Comparison of ENCODE assay signal across 9 mouse cellular contexts in the genomic region with DNA sequence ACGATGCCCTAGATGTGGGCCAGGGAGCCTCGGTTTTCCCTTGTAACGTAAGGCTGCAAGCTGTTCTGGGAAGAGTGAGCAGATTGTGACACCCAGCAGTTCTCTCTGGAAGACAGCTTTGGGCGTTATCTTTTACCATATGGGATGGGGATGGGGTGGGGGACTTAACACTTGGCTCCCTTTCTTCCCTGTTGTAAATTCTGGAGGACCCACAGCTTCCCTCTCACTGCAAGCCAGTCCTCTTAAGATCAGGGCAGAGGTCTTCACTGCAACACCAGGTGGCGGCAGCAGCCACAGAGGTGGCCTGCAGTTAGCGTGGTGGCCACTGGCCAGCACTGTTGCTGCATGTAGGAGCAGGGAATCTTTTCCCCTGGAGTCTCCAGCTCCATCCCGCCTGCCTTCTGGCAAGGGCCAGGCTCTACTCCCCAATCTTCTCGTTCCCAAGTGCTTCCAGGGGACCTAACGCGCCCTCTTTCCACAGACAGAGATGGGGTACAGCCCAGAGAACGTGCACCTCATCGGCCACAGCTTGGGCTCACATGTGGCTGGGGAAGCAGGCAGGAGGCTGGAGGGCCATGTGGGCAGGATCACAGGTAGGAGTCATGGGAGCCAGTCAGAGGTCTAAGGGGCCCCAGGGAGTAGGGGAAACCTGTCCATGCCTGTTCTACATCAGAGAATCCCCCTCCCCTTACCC. TPM values are rescaled to one million over a fixed set of nuclear protein-coding genes. Genes with fewer than 3 reads are reported as not detected.
A peak's percentile ranks its signal among the peaks of the same experiment; 100 is the strongest.
DNase-seq lines count a peak whose midpoint lies in the region; ATAC-seq and TF ChIP-seq lines count a peak whose summit lies in the region.
"Had no signal": no experiment of that assay in that cellular context is flagged by ENCODE, and none has a peak within 500 bp of the region (broad histone marks: within the 10 kb centered on the region; RNA-seq: fewer than 3 reads in every experiment).

No protein-coding gene starts in this region.

- H3K27me3 ChIP-seq in forebrain, postnatal 0 days (ENCODE audit: insufficient read depth, low read length) = no peaks in the 10 kb centered on the region

- peak; percentile 69 for DNase-seq in 3T3-L1 (ENCODE audit: low read depth, low spot score)
- peak; percentile 8 for DNase-seq in cerebellum, adult 11 months
- DNase-seq in forebrain, postnatal 0 days = peak; percentile 85
- DNase-seq in layer of hippocampus, adult 8-10 months (ENCODE audit: low spot score in 2 of 2) = peak; percentile 49 to 66
- no peak for DNase-seq in lung, adult 2 months
- DNase-seq in ovary, postnatal 36 days (ENCODE audit: low spot score) = peak; percentile 75

- no peaks in the 10 kb centered on the region for H3K9me3 ChIP-seq in forebrain, postnatal 0 days (ENCODE audit: low read length)

- TF ChIP-seq CTCF in forebrain, postnatal 0 days (IDR thresholded peaks at IDR 0.05; ENCODE audit: low read depth) = peak; percentile 93
- peak; percentile 65 for TF ChIP-seq CTCF in lung, adult 2 months (IDR thresholded peaks at IDR 0.05; ENCODE audit: insufficient read depth, low read length)

- 13% methylated on average over 12 of the region's 12 CpGs for WGBS in forebrain, postnatal 0 days
- WGBS in lung, adult 2 months = 18% methylated on average over 12 of the region's 12 CpGs

- H3K27ac ChIP-seq in forebrain, postnatal 0 days (ENCODE audit: low read depth, low read length) = peak overlapping the region; percentile 6

- no peaks in the 10 kb centered on the region for H3K36me3 ChIP-seq in forebrain, postnatal 0 days (ENCODE audit: insufficient read depth)

- peak; percentile 92 for ATAC-seq in forebrain, postnatal 0 days
- ATAC-seq in hematopoietic stem cell, adult 5-6 weeks (replicated peaks in 1 of 2; ENCODE audit: insufficient read depth in 1 of 2, low FRiP score in 2 of 2, low TSS enrichment in 1 of 2, low read depth in 1 of 2, poor library complexity in 2 of 2, severe bottlenecking in 2 of 2) = peak; percentile 32 to 45; a peak in 1 of 4 replicates
- ATAC-seq in inflammation-experienced regulatory T-cells, adult 6 months = no peak

- peak overlapping the region; percentile 2; the same call in 1 of the 2 replicates for H3K4me2 ChIP-seq in forebrain, postnatal 0 days (ENCODE audit: low read depth)

- TF ChIP-seq POLR2A in lung, adult 2 months (IDR thresholded peaks at IDR 0.05; ENCODE audit: borderline replicate concordance, extremely low read depth, low read depth, low read length) = no peak

- H3K9ac ChIP-seq in forebrain, postnatal 0 days = no peak overlapping the region

- 0 out of 2 replicates have a peak, but pooled peaks cover 4% of the 10 kb centered on the region for H3K4me1 ChIP-seq in forebrain, postnatal 0 days (ENCODE audit: insufficient read depth)
- H3K4me1 ChIP-seq in lung, adult 2 months (ENCODE audit: control insufficient read depth, insufficient read depth, low read length) = no peaks in the 10 kb centered on the region

- H3K4me3 ChIP-seq in forebrain, postnatal 0 days (ENCODE audit: low read depth, low read length) = no peak overlapping the region
- H3K4me3 ChIP-seq in lung, adult 2 months (replicated peaks; ENCODE audit: extremely low read depth, low read depth, low read length) = no peak overlapping the region

RNA-seq across cellular contexts. Expression of a gene that starts 3.5 kb away (rescaled TPM):
- 0.08 TPM in 1 of 2 replicates, not detected in the other for total RNA-seq in forebrain, postnatal 0 days (2014; rRNA removed)
- polyA plus RNA-seq in forebrain, postnatal 0 days (2015; fragmentation: Nextera tagmentation; extraction: Ambion mirVana) = 0.15 TPM in 1 of 2 replicates, not detected in the other
- not detected in 2 replicates for total RNA-seq in hematopoietic stem cell, adult 5-6 weeks (2017)
- total RNA-seq in layer of hippocampus, adult 8-10 months (2022) = under 1 TPM; 0.20 to 0.49 (median 0.23) TPM
- polyA plus RNA-seq in lung, adult 2 months (2012; rRNA removed) = not detected in 2 replicates
- not detected for polyA plus RNA-seq in inflammation-experienced regulatory T-cells, adult 6 months (2017; shearing (Covaris generic))
- total RNA-seq: MEL had no signal

RNA-seq across cellular contexts. Expression of a gene that starts 31.3 kb away (rescaled TPM):
- total RNA-seq in forebrain, postnatal 0 days (2014; rRNA removed) = not detected in 2 replicates
- not detected in 2 replicates for polyA plus RNA-seq in forebrain, postnatal 0 days (2015; fragmentation: Nextera tagmentation; extraction: Ambion mirVana)
- total RNA-seq in hematopoietic stem cell, adult 5-6 weeks (2017) = not detected in 2 replicates
- under 1 TPM in 1 of 4 experiments, not detected in 3; 0.33 TPM for total RNA-seq in layer of hippocampus, adult 8-10 months (2022)
- polyA plus RNA-seq in lung, adult 2 months (2012; rRNA removed) = not detected in 2 replicates
- polyA plus RNA-seq in inflammation-experienced regulatory T-cells, adult 6 months (2017; shearing (Covaris generic)) = not detected
- total RNA-seq: MEL had no signal

RNA-seq across cellular contexts. Expression of a gene that starts 34.3 kb away (rescaled TPM):
- total RNA-seq in forebrain, postnatal 0 days (2014; rRNA removed) = 1.5 TPM in 1 of 2 replicates, not detected in the other
- polyA plus RNA-seq in forebrain, postnatal 0 days (2015; fragmentation: Nextera tagmentation; extraction: Ambion mirVana) = 0.15 and 0.21 TPM in 2 replicates
- not detected in 2 replicates for total RNA-seq in hematopoietic stem cell, adult 5-6 weeks (2017)
- total RNA-seq in layer of hippocampus, adult 8-10 months (2022) = not detected
- 0.28 and 1.2 TPM in 2 replicates for polyA plus RNA-seq in lung, adult 2 months (2012; rRNA removed)
- not detected for polyA plus RNA-seq in inflammation-experienced regulatory T-cells, adult 6 months (2017; shearing (Covaris generic))
- total RNA-seq: MEL had no signal
